Mouse (Mus musculus) small intestine, adult 2 months (tissue): ENCODE results near the gene Rpl18a. TPM values are rescaled to one million over a fixed set of nuclear protein-coding genes. Genes with fewer than 3 reads are reported as not detected.
"Not testable (repeated sequence)": the region's sequence is repeated elsewhere in the genome, so short reads cannot be mapped to it uniquely, and the experiment has no call there.

Experiments used
- H3K27ac ChIP-seq: fragments of 200-500 bp; 2 replicates; pipeline ENCODE4 v1.5.1; 2012; ENCODE audit warnings: low read depth, low read length, control low read depth, inconsistent platforms; ENCODE audit not compliant: insufficient read depth
- H3K27me3 ChIP-seq: fragments of 200-500 bp; 2 replicates; pipeline ENCODE4 v1.6.1; 2012; ENCODE audit warnings: mild to moderate bottlenecking, moderate library complexity, low read length, inconsistent platforms; ENCODE audit not compliant: control insufficient read depth, insufficient read depth
- H3K36me3 ChIP-seq: fragments of 200-500 bp; 2 replicates; pipeline ENCODE4 v1.6.1; 2012; ENCODE audit warnings: mild to moderate bottlenecking, low read length, control low read depth, inconsistent platforms; ENCODE audit not compliant: control insufficient read depth, insufficient read depth
- H3K4me1 ChIP-seq: fragments of 200-500 bp; 2 replicates; pipeline ENCODE4 v1.6.1; 2012; ENCODE audit warnings: low read length, inconsistent platforms, mixed read lengths; ENCODE audit not compliant: control insufficient read depth, insufficient read depth, insufficient read length
- H3K4me3 ChIP-seq: fragments of 200-500 bp; 2 replicates; pipeline ENCODE4 v1.5.1; 2012; ENCODE audit warnings: low read depth, mild to moderate bottlenecking, control low read depth, inconsistent platforms, low read length, moderate library complexity
- CTCF ChIP-seq: fragments of 200-500 bp; IDR thresholded peaks from 2 replicates; pipeline ENCODE4 v1.5.1; 2012; ENCODE audit warnings: low read depth, mild to moderate bottlenecking, control low read depth, inconsistent platforms, low read length, moderate library complexity, mixed read lengths; ENCODE audit not compliant: insufficient replicate concordance, insufficient read length; ENCODE audit errors: extremely low read depth
- POLR2A ChIP-seq: fragments of 200-500 bp; IDR thresholded peaks from 2 replicates; pipeline ENCODE4 v1.6.1; 2012; ENCODE audit warnings: low read depth, mild to moderate bottlenecking, control low read depth, inconsistent platforms, low read length, moderate library complexity
- WGBS: fragments of 180-500 bp; shearing (Covaris S2); methylation state at CpG from one replicate; pipeline ENCODE4 v1.1.7; 2018; 5-methylcytosine and 5-hydroxymethylcytosine counted together
- polyA plus RNA-seq: library from polyadenylated mRNA; depleted of rRNA; stranded (reverse); fragments of >200 nt; gene quantifications from 2 replicates; pipeline ENCODE4 v1.2.3, GENCODE M21; 2012

Rpl18a gene
- polyA plus RNA-seq, 1 experiment = 5,728 TPM

- no peak for TF ChIP-seq POLR2A
- no peak for TF ChIP-seq CTCF
- H3K27me3 ChIP-seq = peaks cover 14% of the 10 kb centered on the region
- H3K4me3 ChIP-seq = peak overlapping the region; percentile 96
- peaks cover 20% of the 10 kb centered on the region for H3K4me1 ChIP-seq
- WGBS = 2% methylated on average over 25 of the region's 25 CpGs
- peaks cover 17% of the 10 kb centered on the region for H3K36me3 ChIP-seq
- H3K27ac ChIP-seq = no peak overlapping the region
Measured at GRCm38 (mm10) chr8:70896316-70897020, 744 bp downstream of the Rpl18a start.

GRCm38 (mm10) chr8:70895571-70896259 lies 1.5 kb downstream of the Rpl18a start:
- 70% methylated on average over 24 of the region's 24 CpGs for whole genome bisulfite sequencing
- Histone ChIP-seq H3K4me1 (peaks cover 20% of the 10 kb centered on the region), H3K27me3 (peaks cover 14% of the 10 kb centered on the region), H3K36me3 (peaks cover 17% of the 10 kb centered on the region), H3K4me3 (peak overlapping the region; percentile 96)
- H3K27ac ChIP-seq = not testable (repeated sequence)

- Histone ChIP-seq H3K36me3 (peaks cover 17% of the 10 kb centered on the region), H3K27me3 (peaks cover 14% of the 10 kb centered on the region), H3K4me1 (peaks cover 20% of the 10 kb centered on the region), H3K27ac (no peak overlapping the region), H3K4me3 (no peak overlapping the region)
- WGBS = 87% methylated on average over 8 of the region's 8 CpGs
- TF ChIP-seq POLR2A (no peak), CTCF (no peak)
Measured at GRCm38 (mm10) chr8:70894771-70895545, 2.3 kb downstream of the Rpl18a start.

GRCm38 (mm10) chr8:70894385-70894720 lies 2.9 kb downstream of the Rpl18a start:
- no peak overlapping the region for H3K27ac ChIP-seq
- H3K36me3 ChIP-seq = peaks cover 17% of the 10 kb centered on the region
- TF ChIP-seq POLR2A = no peak
- TF ChIP-seq CTCF = no peak
- peaks cover 20% of the 10 kb centered on the region for H3K4me1 ChIP-seq
- H3K27me3 ChIP-seq = peaks cover 14% of the 10 kb centered on the region
- no peak overlapping the region for H3K4me3 ChIP-seq
- WGBS = 63% methylated on average over 2 of the region's 2 CpGs

- WGBS = 44% methylated on average over 12 of the region's 12 CpGs
- Histone ChIP-seq H3K36me3 (peaks cover 17% of the 10 kb centered on the region), H3K27ac (no peak overlapping the region), H3K27me3 (peaks cover 14% of the 10 kb centered on the region), H3K4me1 (peaks cover 20% of the 10 kb centered on the region), H3K4me3 (no peak overlapping the region)
- TF ChIP-seq CTCF = peak; percentile 64; the same call in 1 of the 2 replicates
- no peak for TF ChIP-seq POLR2A
Measured at GRCm38 (mm10) chr8:70893656-70894384, 3.4 kb downstream of the Rpl18a start.

- peaks cover 17% of the 10 kb centered on the region for H3K36me3 ChIP-seq
- peak overlapping the region; percentile 13; the same call in 1 of the 2 replicates for H3K4me3 ChIP-seq
Measured at GRCm38 (mm10) chr8:70892896-70893655, 4.1 kb downstream of the Rpl18a start.

More at GRCm38 (mm10) chr8:70892896-70893655, 4.1 kb downstream of the Rpl18a start:
- Histone ChIP-seq H3K27ac (no peak overlapping the region), H3K27me3 (peaks cover 14% of the 10 kb centered on the region), H3K4me1 (peaks cover 20% of the 10 kb centered on the region)
- WGBS = 48% methylated on average over 20 of the region's 20 CpGs
- no peak for TF ChIP-seq POLR2A
- TF ChIP-seq CTCF = no peak
